Mouse (Mus musculus): ENCODE results near the gene Nav3. TPM values are rescaled to one million over a fixed set of nuclear protein-coding genes. Genes with fewer than 3 reads are reported as not detected.

Gene Nav3
- polyA plus RNA-seq (2015; fragmentation: Nextera tagmentation; extraction: Ambion mirVana) = 0.81 and 0.96 TPM in 2 replicates

DNA sequence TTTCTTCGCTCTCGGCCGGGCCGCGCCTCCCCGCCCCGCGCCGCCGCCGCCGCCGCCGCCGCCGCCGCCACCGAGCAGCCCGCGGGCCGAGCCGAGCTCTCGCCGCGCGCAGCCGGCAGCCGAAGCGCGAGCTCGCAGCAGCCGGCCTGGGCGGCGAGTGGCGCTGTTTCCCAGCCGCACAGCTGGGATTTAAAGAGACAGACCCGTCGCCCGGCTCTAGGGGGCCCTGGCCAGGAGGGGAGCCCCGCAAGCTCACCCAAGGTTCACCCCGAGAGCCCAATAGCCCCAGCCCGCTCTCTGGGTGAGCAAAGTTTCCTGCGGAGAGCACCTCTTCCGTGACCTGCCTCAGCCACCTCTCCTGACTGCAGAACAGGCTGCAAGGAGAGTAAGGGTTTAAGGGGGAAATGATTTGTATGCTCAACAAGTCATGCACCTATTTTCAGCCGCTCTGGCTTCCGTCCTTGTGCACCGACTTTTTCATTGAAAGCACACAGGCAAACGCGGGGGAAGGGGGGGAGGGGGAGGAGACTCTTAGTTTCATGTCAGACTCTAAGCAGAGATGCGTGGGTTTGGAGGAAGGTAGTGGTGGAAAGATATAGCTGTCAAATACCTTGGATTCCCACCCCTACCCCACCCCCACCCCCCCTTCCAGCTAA lies at the start of gene Nav3:
Gene Nav3 (minus strand): TSS at position 367 of the 656 bp plus-strand sequence.
- Histone ChIP-seq H3K36me3 (ENCODE audit: control insufficient read depth, insufficient read depth, low read length) (no peaks in the 10 kb centered on the region), H3K9me3 (ENCODE audit: control insufficient read depth, low read length) (no peaks in the 10 kb centered on the region), H3K27me3 (ENCODE audit: control insufficient read depth, insufficient read depth, low read length) (no peaks in the 10 kb centered on the region), H3K4me1 (replicated peaks; ENCODE audit: control insufficient read depth, insufficient read depth) (no peaks in the 10 kb centered on the region), H3K4me3 (ENCODE audit: low read depth, low read length) (peak within 1 kb of the TSS; percentile 53), H3K9ac (ENCODE audit: low read length) (peak within 1 kb of the TSS; percentile 63), H3K27ac (replicated peaks) (no peak within 1 kb of the TSS), H3K4me2 (replicated peaks; ENCODE audit: low read depth) (peak within 1 kb of the TSS; percentile 88)
- peak; percentile 65 for TF ChIP-seq CTCF (IDR thresholded peaks at IDR 0.05; ENCODE audit: low read depth)
- no peak for TF ChIP-seq EP300 (optimal IDR thresholded peaks at IDR 0.05)
- ATAC-seq (ENCODE audit: low FRiP score, low TSS enrichment) (peak; percentile 94), DNase-seq (ENCODE audit: low spot score) (peak; percentile 72)
- WGBS = under 1% methylated on average over 41 of the region's 50 CpGs

DNA sequence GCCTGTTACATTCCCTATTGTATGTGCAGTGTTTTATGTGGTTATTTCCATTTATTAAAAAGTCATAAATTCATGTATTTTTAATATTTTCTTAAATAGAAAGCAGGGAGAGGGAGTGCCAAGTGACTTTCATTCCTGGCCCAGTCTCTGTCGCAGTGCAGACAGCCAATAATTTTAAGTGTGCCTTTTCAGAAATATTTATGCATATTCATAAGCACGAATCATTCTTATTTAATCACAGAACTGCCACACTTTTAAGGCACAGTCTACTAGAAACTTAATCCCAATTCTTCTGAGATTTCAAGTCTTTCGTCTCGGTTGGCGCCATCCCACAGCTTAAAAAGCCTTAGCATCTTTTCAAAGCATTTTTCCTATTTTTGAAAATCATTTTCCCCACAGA lies 29.3 kb upstream of the Nav3 start:
- no peak overlapping the region for H3K4me2 ChIP-seq (replicated peaks; ENCODE audit: low read depth)
- H3K9ac ChIP-seq (ENCODE audit: low read length) = no peak overlapping the region
- 61% methylated on average over 5 of the region's 5 CpGs for WGBS
- TF ChIP-seq EP300 (optimal IDR thresholded peaks at IDR 0.05) (no peak), CTCF (IDR thresholded peaks at IDR 0.05; ENCODE audit: low read depth) (no peak)
- H3K9me3 ChIP-seq (ENCODE audit: control insufficient read depth, low read length) = no peaks in the 10 kb centered on the region
- DNase-seq (ENCODE audit: low spot score) = no peak
- H3K4me3 ChIP-seq (ENCODE audit: low read depth, low read length) = no peak overlapping the region
- ATAC-seq (ENCODE audit: low FRiP score, low TSS enrichment) = no peak
- H3K27me3 ChIP-seq (ENCODE audit: control insufficient read depth, insufficient read depth, low read length) = no peaks in the 10 kb centered on the region
- no peaks in the 10 kb centered on the region for H3K4me1 ChIP-seq (replicated peaks; ENCODE audit: control insufficient read depth, insufficient read depth)
- H3K27ac ChIP-seq (replicated peaks) = no peak overlapping the region
- H3K36me3 ChIP-seq (ENCODE audit: control insufficient read depth, insufficient read depth, low read length) = no peaks in the 10 kb centered on the region

DNA sequence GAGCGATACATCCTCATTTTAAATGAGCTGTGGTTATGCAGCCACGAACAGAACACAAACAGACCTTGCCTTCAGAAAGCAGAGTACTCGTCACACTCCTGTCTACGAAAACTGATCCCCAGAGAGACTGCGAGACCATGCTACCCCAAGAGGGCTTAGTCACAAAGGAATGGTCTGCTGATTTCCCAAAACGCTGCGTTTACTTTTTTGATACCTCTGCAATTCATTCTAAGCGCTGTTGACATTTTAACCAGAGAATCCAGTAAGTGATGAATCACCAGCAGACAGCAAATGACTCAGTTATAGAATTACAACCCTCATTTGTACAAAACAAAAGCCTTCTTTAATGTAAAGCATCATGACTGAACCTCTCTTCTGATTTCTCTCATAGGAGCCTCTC lies 28.8 kb upstream of the Nav3 start:
- ATAC-seq (ENCODE audit: low FRiP score, low TSS enrichment) = no peak
- 23% methylated on average over 8 of the region's 8 CpGs for WGBS

DNA sequence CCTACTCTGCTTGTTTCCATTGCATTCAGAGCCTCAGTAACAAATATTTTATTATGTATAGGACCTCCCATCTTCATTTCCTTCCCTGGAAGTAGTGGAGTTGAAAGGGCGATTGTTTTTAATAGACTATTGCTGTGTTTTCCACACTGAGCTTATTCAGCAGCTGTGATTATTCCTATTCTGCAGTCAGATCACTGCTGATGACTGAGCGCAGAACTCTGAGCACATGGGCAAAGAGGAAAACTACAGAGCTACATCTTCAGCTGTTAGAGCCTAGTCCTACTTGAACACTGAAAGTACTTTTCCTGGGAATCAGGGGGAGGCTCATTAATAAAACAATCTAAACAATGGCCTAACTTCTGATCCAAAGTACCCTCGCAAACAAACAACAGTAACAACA lies 23.2 kb upstream of the Nav3 start:
- 78% methylated on average over 3 of the region's 3 CpGs for WGBS
- TF ChIP-seq EP300 (optimal IDR thresholded peaks at IDR 0.05) (no peak), CTCF (IDR thresholded peaks at IDR 0.05; ENCODE audit: low read depth) (no peak)
- Histone ChIP-seq H3K9me3 (ENCODE audit: control insufficient read depth, low read length) (no peaks in the 10 kb centered on the region), H3K4me1 (replicated peaks; ENCODE audit: control insufficient read depth, insufficient read depth) (no peaks in the 10 kb centered on the region), H3K36me3 (ENCODE audit: control insufficient read depth, insufficient read depth, low read length) (no peaks in the 10 kb centered on the region), H3K9ac (ENCODE audit: low read length) (no peak overlapping the region), H3K27ac (replicated peaks) (no peak overlapping the region), H3K4me2 (replicated peaks; ENCODE audit: low read depth) (no peak overlapping the region), H3K27me3 (ENCODE audit: control insufficient read depth, insufficient read depth, low read length) (no peaks in the 10 kb centered on the region), H3K4me3 (ENCODE audit: low read depth, low read length) (no peak overlapping the region)
- no peak for ATAC-seq (ENCODE audit: low FRiP score, low TSS enrichment)
- DNase-seq (ENCODE audit: low spot score) = no peak

More for the DNA sequence above, 28.8 kb upstream of the Nav3 start:
- Histone ChIP-seq H3K27me3 (ENCODE audit: control insufficient read depth, insufficient read depth, low read length) (no peaks in the 10 kb centered on the region), H3K4me2 (replicated peaks; ENCODE audit: low read depth) (no peak overlapping the region), H3K36me3 (ENCODE audit: control insufficient read depth, insufficient read depth, low read length) (no peaks in the 10 kb centered on the region), H3K4me1 (replicated peaks; ENCODE audit: control insufficient read depth, insufficient read depth) (no peaks in the 10 kb centered on the region), H3K9ac (ENCODE audit: low read length) (no peak overlapping the region), H3K4me3 (ENCODE audit: low read depth, low read length) (no peak overlapping the region), H3K27ac (replicated peaks) (no peak overlapping the region), H3K9me3 (ENCODE audit: control insufficient read depth, low read length) (no peaks in the 10 kb centered on the region)
- TF ChIP-seq EP300 (optimal IDR thresholded peaks at IDR 0.05) (no peak), CTCF (IDR thresholded peaks at IDR 0.05; ENCODE audit: low read depth) (no peak)
- no peak for DNase-seq (ENCODE audit: low spot score)

- no peak overlapping the region for H3K27ac ChIP-seq (replicated peaks)
- H3K4me2 ChIP-seq (replicated peaks; ENCODE audit: low read depth) = no peak overlapping the region
- H3K36me3 ChIP-seq (ENCODE audit: control insufficient read depth, insufficient read depth, low read length) = no peaks in the 10 kb centered on the region
- DNase-seq (ENCODE audit: low spot score) = no peak
- H3K4me3 ChIP-seq (ENCODE audit: low read depth, low read length) = no peak overlapping the region
- H3K4me1 ChIP-seq (replicated peaks; ENCODE audit: control insufficient read depth, insufficient read depth) = no peaks in the 10 kb centered on the region
- no peak for ATAC-seq (ENCODE audit: low FRiP score, low TSS enrichment)
- no peaks in the 10 kb centered on the region for H3K9me3 ChIP-seq (ENCODE audit: control insufficient read depth, low read length)
- TF ChIP-seq CTCF (IDR thresholded peaks at IDR 0.05; ENCODE audit: low read depth) (no peak), EP300 (optimal IDR thresholded peaks at IDR 0.05) (no peak)
- H3K9ac ChIP-seq (ENCODE audit: low read length) = no peak overlapping the region
- H3K27me3 ChIP-seq (ENCODE audit: control insufficient read depth, insufficient read depth, low read length) = no peaks in the 10 kb centered on the region
- 54% methylated on average over 11 of the region's 11 CpGs for WGBS
These were observed 21.8 kb upstream of the Nav3 start for GRCm38 (mm10) chr10:110477689-110478314.

DNA sequence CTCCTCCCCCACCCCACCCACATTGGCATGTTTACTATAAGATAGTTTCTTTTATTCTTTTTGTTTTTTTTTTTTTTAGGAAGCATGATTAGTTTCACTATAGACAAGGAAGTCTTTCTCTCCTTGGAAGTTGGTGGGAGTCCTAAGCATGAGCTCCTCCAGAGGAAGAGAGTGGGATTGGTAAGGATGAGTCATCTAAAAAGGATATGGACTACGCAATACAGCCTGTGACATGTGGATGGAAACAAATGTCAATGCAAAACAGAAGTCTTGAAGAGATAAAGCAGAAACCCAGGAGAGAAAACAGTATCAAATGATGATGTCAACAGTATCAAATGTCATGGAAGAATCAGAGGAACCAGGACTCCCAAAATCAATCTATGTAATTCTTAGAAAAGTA lies 18.1 kb upstream of the Nav3 start:
- DNase-seq (ENCODE audit: low spot score) (no peak), ATAC-seq (ENCODE audit: low FRiP score, low TSS enrichment) (no peak)
- 70% methylated on average over 1 of the region's 1 CpGs for WGBS
- H3K9me3 ChIP-seq (ENCODE audit: control insufficient read depth, low read length) = no peaks in the 10 kb centered on the region
- H3K27me3 ChIP-seq (ENCODE audit: control insufficient read depth, insufficient read depth, low read length) = no peaks in the 10 kb centered on the region
- no peak overlapping the region for H3K4me2 ChIP-seq (replicated peaks; ENCODE audit: low read depth)
- no peak overlapping the region for H3K27ac ChIP-seq (replicated peaks)
- no peak for TF ChIP-seq EP300 (optimal IDR thresholded peaks at IDR 0.05)
- TF ChIP-seq CTCF (IDR thresholded peaks at IDR 0.05; ENCODE audit: low read depth) = no peak
- H3K36me3 ChIP-seq (ENCODE audit: control insufficient read depth, insufficient read depth, low read length) = no peaks in the 10 kb centered on the region
- H3K4me3 ChIP-seq (ENCODE audit: low read depth, low read length) = no peak overlapping the region
- H3K9ac ChIP-seq (ENCODE audit: low read length) = no peak overlapping the region
- no peaks in the 10 kb centered on the region for H3K4me1 ChIP-seq (replicated peaks; ENCODE audit: control insufficient read depth, insufficient read depth)
